9 mouse cellular contexts compared by ENCODE assay signal in genomic region chr16:8409197-8409596, GRCm38 (mm10). TPM values are rescaled to one million over a fixed set of nuclear protein-coding genes. Genes with fewer than 3 reads are reported as not detected.
DNase-seq lines count a peak whose midpoint lies in the region; ATAC-seq lines count a peak whose summit lies in the region.
"Had no signal": no experiment of that assay in that cellular context is flagged by ENCODE, and none has a peak within 500 bp of the region (broad histone marks: within the 10 kb centered on the region; RNA-seq: fewer than 3 reads in every experiment).

No protein-coding gene starts in this region.

- H3K36me3 ChIP-seq in forebrain, embryonic 12.5 days (replicated peaks) = no peaks in the 10 kb centered on the region
- H3K36me3 ChIP-seq in forebrain, embryonic 13.5 days (ENCODE audit: poor library complexity, severe bottlenecking) = no peaks in the 10 kb centered on the region
- H3K36me3 ChIP-seq in midbrain, embryonic 11.5 days (ENCODE audit: control insufficient read depth, insufficient read depth, low read length) = no peaks in the 10 kb centered on the region

- no peak overlapping the region for H3K9ac ChIP-seq in forebrain, embryonic 12.5 days
- no peak overlapping the region for H3K9ac ChIP-seq in forebrain, embryonic 13.5 days
- peak overlapping the region; percentile 24 for H3K9ac ChIP-seq in midbrain, embryonic 11.5 days (ENCODE audit: low read length)

- 0 out of 2 replicates have a peak, but pooled peaks have one; percentile 39 for ATAC-seq in forebrain, embryonic 12.5 days (ENCODE audit: low FRiP score)
- ATAC-seq in forebrain, embryonic 13.5 days = no peak
- 0 out of 2 replicates have a peak, but pooled peaks have one; percentile 28 for ATAC-seq in midbrain, embryonic 11.5 days (ENCODE audit: low FRiP score)

- H3K27me3 ChIP-seq in forebrain, embryonic 12.5 days = peaks cover 43% of the 10 kb centered on the region
- peaks cover 32% of the 10 kb centered on the region for H3K27me3 ChIP-seq in forebrain, embryonic 13.5 days
- no peaks in the 10 kb centered on the region for H3K27me3 ChIP-seq in midbrain, embryonic 11.5 days (ENCODE audit: control insufficient read depth, insufficient read depth, low read length)

- no peaks in the 10 kb centered on the region for H3K9me3 ChIP-seq in forebrain, embryonic 12.5 days
- no peaks in the 10 kb centered on the region for H3K9me3 ChIP-seq in forebrain, embryonic 13.5 days (replicated peaks)
- H3K9me3 ChIP-seq in midbrain, embryonic 11.5 days (ENCODE audit: control insufficient read depth, low read length) = no peaks in the 10 kb centered on the region

- H3K27ac ChIP-seq in forebrain, embryonic 12.5 days = no peak overlapping the region
- H3K27ac ChIP-seq in forebrain, embryonic 13.5 days = no peak overlapping the region
- H3K27ac ChIP-seq in midbrain, embryonic 11.5 days (ENCODE audit: low read depth, low read length) = no peak overlapping the region

- H3K4me1 ChIP-seq in forebrain, embryonic 12.5 days = peaks cover 2% of the 10 kb centered on the region; the same call in 1 of the 2 replicates
- H3K4me1 ChIP-seq in forebrain, embryonic 13.5 days = no peaks in the 10 kb centered on the region
- H3K4me1 ChIP-seq in midbrain, embryonic 11.5 days (ENCODE audit: control insufficient read depth, insufficient read depth, low read length) = no peaks in the 10 kb centered on the region

- no peak overlapping the region for H3K4me2 ChIP-seq in forebrain, embryonic 12.5 days
- no peak overlapping the region for H3K4me2 ChIP-seq in forebrain, embryonic 13.5 days
- no peak overlapping the region for H3K4me2 ChIP-seq in midbrain, embryonic 11.5 days

- WGBS in forebrain, embryonic 12.5 days = 29% methylated on average over 10 of the region's 10 CpGs
- WGBS in forebrain, embryonic 13.5 days = 20% methylated on average over 10 of the region's 10 CpGs
- 15% methylated on average over 10 of the region's 10 CpGs for WGBS in midbrain, embryonic 11.5 days

- no peak overlapping the region for H3K4me3 ChIP-seq in forebrain, embryonic 12.5 days (replicated peaks)
- no peak overlapping the region for H3K4me3 ChIP-seq in forebrain, embryonic 13.5 days
- no peak overlapping the region for H3K4me3 ChIP-seq in midbrain, embryonic 11.5 days (ENCODE audit: low read depth, low read length)

- peak; percentile 72 for DNase-seq in A20 (ENCODE audit: low read depth, low spot score)
- DNase-seq in embryo, embryonic 11 days = peak; percentile 58
- no peak for DNase-seq in midbrain, embryonic 11.5 days (ENCODE audit: low spot score, missing footprints)
- DNase-seq in kidney, postnatal 10 days = no peak
- DNase-seq in layer of hippocampus, postnatal 36 days = no peak
- no peak for DNase-seq in right cerebral cortex, postnatal 25 days

RNA-seq across cellular contexts. Expression of gene Tmem114, which starts 15.7 kb away (rescaled TPM):
- polyA plus RNA-seq in forebrain, embryonic 12.5 days (2016; fragmentation: Nextera tagmentation; extraction: Ambion mirVana) = not detected in 2 replicates
- not detected in 2 replicates for polyA plus RNA-seq in forebrain, embryonic 13.5 days (2015; fragmentation: Nextera tagmentation; extraction: Ambion mirVana)
- polyA plus RNA-seq in midbrain, embryonic 11.5 days (2014; fragmentation: Nextera tagmentation; extraction: Ambion mirVana) = not detected in 2 replicates
- 1 to 10 TPM; 5.7 to 8.4 TPM for total RNA-seq in layer of hippocampus, postnatal 36 days (2021)
- polyA plus RNA-seq: lung, embryonic 16.5 days had no signal

Comparison
In these comparisons a context has a peak if more than half of its experiments do, and no peak if none do; other contexts are left out.
1. DNase-seq: peak in A20 (single experiment) and embryo, embryonic 11 days (single experiment); none in midbrain, embryonic 11.5 days (single experiment), kidney, postnatal 10 days (single experiment), layer of hippocampus, postnatal 36 days (0 of 2) and right cerebral cortex, postnatal 25 days (single experiment).